Mouse (Mus musculus): Measurements from ENCODE around the gene Hspb11.

DNA sequence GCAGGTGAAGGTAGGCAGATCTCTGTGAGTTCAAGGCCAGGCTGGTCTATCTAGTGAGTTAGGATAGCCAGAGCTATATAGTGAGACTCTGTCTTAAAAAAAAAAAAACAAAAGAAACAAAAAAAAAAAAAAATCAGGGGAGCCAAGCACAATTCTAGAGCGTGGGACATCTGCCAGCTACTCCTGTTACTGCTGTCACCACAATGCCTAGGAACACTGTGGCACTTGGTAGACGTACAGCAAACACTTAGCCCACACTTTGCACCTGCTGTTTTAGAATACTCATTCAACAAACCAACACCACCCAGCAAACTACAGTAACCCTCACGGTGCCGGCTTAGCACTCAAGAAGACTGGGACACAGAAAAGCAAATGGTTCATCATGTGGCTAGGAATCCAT lies 41.9 kb upstream of the Hspb11 start:
- TF ChIP-seq FLI1 (IDR thresholded peaks at IDR 0.05; ENCODE audit: low read length) (no peak), GATA1 (IDR thresholded peaks at IDR 0.05; ENCODE audit: borderline replicate concordance, low read length) (no peak)

Measured in megakaryocyte, embryonic 14.5 days (primary cell).